Mouse (Mus musculus): ENCODE results near the gene Pogk. TPM values are rescaled to one million over a fixed set of nuclear protein-coding genes. Genes with fewer than 3 reads are reported as not detected.

Gene Pogk
- polyA plus RNA-seq, 1 experiment from 2014 or later, result 0.89 TPM

DNA sequence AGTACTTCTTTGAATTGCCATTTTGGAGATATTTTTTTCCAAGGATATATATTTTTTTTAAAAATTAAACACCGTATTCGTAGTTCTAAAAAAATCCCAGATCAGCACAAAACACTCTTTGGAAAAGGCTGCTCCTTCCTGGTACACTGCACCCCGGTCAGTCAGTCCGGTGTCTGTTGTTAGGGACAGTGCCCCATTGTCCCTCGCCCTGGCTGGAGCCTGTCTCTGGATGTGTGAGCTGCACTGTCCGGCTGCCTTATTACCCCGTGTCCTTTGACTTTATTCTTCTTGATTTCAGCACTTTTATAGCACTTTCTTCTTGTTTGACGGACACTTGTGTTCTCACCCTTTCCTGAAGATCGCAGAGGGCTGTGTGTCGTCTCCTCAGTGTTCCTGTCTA, 25.0 kb downstream of the Pogk start:
- H3K9ac ChIP-seq (ENCODE audit: low read depth, low read length), result no peak overlapping the region
- H3K4me3 ChIP-seq (ENCODE audit: low read depth, low read length), result no peak overlapping the region
- H3K9me3 ChIP-seq (replicated peaks; ENCODE audit: control insufficient read depth, low read length), result no peaks in the 10 kb centered on the region
- no peaks in the 10 kb centered on the region for H3K27me3 ChIP-seq (ENCODE audit: control insufficient read depth, insufficient read depth, low read depth, low read length)
- H3K4me1 ChIP-seq (ENCODE audit: control insufficient read depth, low read depth, low read length), result peaks cover 10% of the 10 kb centered on the region
- H3K36me3 ChIP-seq (ENCODE audit: control insufficient read depth, insufficient read depth), result peaks cover 20% of the 10 kb centered on the region
- ATAC-seq (ENCODE audit: low read depth), result no peak
- H3K27ac ChIP-seq (ENCODE audit: low read length), result no peak overlapping the region
- WGBS (ENCODE audit: insufficient replicate concordance), result 88% methylated on average over 10 of the region's 10 CpGs
- H3K4me2 ChIP-seq (ENCODE audit: low read depth, low read length), result no peak overlapping the region

DNA sequence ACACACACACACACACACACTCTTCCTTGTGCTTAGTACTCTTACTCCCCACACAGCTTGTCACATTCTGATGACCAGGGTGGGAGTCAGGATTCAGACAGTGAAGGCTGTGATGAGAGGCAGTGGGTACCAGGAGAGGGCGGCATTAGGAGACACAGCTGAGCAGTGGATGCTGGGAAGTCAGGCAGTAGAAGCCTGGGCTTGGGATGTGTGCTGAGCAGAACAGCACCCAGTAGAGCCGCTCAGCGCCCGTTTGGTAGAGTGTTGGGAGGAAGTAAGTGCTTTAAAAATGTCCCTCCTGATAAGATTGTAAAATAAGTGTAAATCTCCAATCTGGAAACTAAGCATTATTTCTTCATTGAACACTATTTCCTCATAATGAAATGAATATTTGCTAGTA, 27.0 kb downstream of the Pogk start:
- Histone ChIP-seq H3K9me3 (replicated peaks; ENCODE audit: control insufficient read depth, low read length) (no peaks in the 10 kb centered on the region), H3K4me2 (ENCODE audit: low read depth, low read length) (no peak overlapping the region), H3K27me3 (ENCODE audit: control insufficient read depth, insufficient read depth, low read depth, low read length) (no peaks in the 10 kb centered on the region), H3K9ac (ENCODE audit: low read depth, low read length) (no peak overlapping the region), H3K4me1 (ENCODE audit: control insufficient read depth, low read depth, low read length) (peaks cover 14% of the 10 kb centered on the region), H3K4me3 (ENCODE audit: low read depth, low read length) (no peak overlapping the region), H3K27ac (ENCODE audit: low read length) (no peak overlapping the region), H3K36me3 (ENCODE audit: control insufficient read depth, insufficient read depth) (peaks cover 8% of the 10 kb centered on the region)
- no peak for ATAC-seq (ENCODE audit: low read depth)
- 74% methylated on average over 4 of the region's 4 CpGs for WGBS (ENCODE audit: insufficient replicate concordance)

DNA sequence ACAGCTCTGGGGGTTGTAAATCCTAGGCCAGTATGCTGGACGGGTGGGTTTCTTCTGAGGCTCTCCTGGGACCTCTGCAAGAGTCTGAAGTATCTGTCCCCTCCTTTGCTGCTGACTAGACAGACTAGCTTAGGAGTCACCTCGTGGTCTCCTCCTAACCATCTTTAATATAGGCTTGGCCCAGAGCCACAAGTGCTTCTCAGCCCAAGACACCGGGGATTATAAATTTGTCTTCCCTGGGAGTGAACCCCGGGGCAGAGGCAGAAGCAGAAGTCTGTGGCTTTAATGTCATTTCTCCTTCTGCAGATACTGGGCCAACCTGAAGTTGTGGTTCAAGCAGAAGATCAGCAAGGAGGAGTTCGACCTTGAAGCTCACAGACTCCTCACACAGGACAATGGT, 27.8 kb downstream of the Pogk start:
- no peaks in the 10 kb centered on the region for H3K9me3 ChIP-seq (replicated peaks; ENCODE audit: control insufficient read depth, low read length)
- H3K4me2 ChIP-seq (ENCODE audit: low read depth, low read length), result no peak overlapping the region
- H3K27ac ChIP-seq (ENCODE audit: low read length), result no peak overlapping the region
- H3K9ac ChIP-seq (ENCODE audit: low read depth, low read length), result no peak overlapping the region
- H3K36me3 ChIP-seq (ENCODE audit: control insufficient read depth, insufficient read depth), result peaks cover 8% of the 10 kb centered on the region
- H3K4me1 ChIP-seq (ENCODE audit: control insufficient read depth, low read depth, low read length), result peaks cover 14% of the 10 kb centered on the region
- H3K27me3 ChIP-seq (ENCODE audit: control insufficient read depth, insufficient read depth, low read depth, low read length), result no peaks in the 10 kb centered on the region
- no peak overlapping the region for H3K4me3 ChIP-seq (ENCODE audit: low read depth, low read length)
- no peak for ATAC-seq (ENCODE audit: low read depth)
- 34% methylated on average over 5 of the region's 5 CpGs for WGBS (ENCODE audit: insufficient replicate concordance)

DNA sequence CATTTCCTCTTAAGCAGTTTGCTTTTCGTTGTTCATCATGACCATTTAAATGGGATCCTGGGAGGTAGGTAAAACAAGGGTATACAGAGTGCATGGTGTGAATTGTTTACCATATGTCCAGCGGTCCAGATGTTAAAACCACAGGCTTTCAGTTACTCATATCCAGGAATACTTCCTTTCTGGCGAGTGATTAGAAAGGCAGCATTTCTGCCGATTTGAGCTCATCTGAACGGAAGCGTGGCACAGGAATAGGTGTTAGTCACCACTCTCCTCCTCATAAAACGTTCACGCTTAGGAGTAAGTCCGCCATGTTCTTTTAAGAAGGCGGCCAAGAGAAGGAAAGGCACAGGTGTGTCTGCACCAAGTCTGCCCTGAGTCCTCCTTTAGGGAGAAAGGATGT, 28.3 kb downstream of the Pogk start:
- no peak for ATAC-seq (ENCODE audit: low read depth)
- Histone ChIP-seq H3K4me3 (ENCODE audit: low read depth, low read length) (no peak overlapping the region), H3K9ac (ENCODE audit: low read depth, low read length) (no peak overlapping the region; the same call in 1 of the 2 replicates), H3K27me3 (ENCODE audit: control insufficient read depth, insufficient read depth, low read depth, low read length) (no peaks in the 10 kb centered on the region), H3K4me1 (ENCODE audit: control insufficient read depth, low read depth, low read length) (peaks cover 14% of the 10 kb centered on the region), H3K9me3 (replicated peaks; ENCODE audit: control insufficient read depth, low read length) (no peaks in the 10 kb centered on the region), H3K27ac (ENCODE audit: low read length) (no peak overlapping the region), H3K36me3 (ENCODE audit: control insufficient read depth, insufficient read depth) (peaks cover 8% of the 10 kb centered on the region), H3K4me2 (ENCODE audit: low read depth, low read length) (peak overlapping the region; percentile 88; the same call in 1 of the 2 replicates)
- 50% methylated on average over 10 of the region's 10 CpGs for WGBS (ENCODE audit: insufficient replicate concordance)

DNA sequence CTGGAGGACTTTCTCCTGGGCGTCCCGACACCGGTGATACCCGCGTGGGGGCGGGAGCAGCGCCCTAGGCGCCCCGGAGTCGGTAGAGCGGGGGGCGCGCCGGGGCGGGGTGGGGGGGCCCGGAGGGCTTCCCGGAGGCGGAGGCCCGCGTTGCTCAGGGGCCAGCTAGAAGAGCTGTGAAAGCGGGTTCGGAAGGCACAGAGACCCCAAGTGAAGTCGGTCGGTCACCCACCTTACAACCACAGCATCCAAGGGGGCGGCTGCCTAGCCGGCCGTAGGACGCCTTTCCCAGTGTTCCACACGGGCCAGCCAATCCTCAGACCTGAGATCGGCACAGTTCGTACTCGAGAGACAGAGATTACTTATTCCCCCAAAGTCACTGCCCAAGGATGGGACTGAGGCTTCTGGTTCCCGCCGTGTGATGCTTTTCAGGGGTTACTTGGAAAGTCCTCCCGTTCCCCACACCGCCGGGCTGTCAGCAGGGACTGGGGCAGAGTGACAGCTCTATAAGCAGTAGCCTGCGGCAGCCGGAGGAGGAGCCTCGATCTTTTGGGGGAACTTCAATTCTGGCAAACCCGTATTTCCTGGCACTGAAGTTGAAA, 29.9 kb downstream of the Pogk start:
- Histone ChIP-seq H3K9me3 (replicated peaks; ENCODE audit: control insufficient read depth, low read length) (no peaks in the 10 kb centered on the region), H3K4me3 (ENCODE audit: low read depth, low read length) (peak overlapping the region; percentile 91), H3K4me2 (ENCODE audit: low read depth, low read length) (peak overlapping the region; percentile 88), H3K27me3 (ENCODE audit: control insufficient read depth, insufficient read depth, low read depth, low read length) (no peaks in the 10 kb centered on the region), H3K9ac (ENCODE audit: low read depth, low read length) (peak overlapping the region; percentile 94), H3K27ac (ENCODE audit: low read length) (peak overlapping the region; percentile 88), H3K4me1 (ENCODE audit: control insufficient read depth, low read depth, low read length) (peaks cover 14% of the 10 kb centered on the region), H3K36me3 (ENCODE audit: control insufficient read depth, insufficient read depth) (peaks cover 6% of the 10 kb centered on the region)
- under 1% methylated on average over 32 of the region's 41 CpGs for WGBS (ENCODE audit: insufficient replicate concordance)
- ATAC-seq (ENCODE audit: low read depth), result peak; percentile 22

DNA sequence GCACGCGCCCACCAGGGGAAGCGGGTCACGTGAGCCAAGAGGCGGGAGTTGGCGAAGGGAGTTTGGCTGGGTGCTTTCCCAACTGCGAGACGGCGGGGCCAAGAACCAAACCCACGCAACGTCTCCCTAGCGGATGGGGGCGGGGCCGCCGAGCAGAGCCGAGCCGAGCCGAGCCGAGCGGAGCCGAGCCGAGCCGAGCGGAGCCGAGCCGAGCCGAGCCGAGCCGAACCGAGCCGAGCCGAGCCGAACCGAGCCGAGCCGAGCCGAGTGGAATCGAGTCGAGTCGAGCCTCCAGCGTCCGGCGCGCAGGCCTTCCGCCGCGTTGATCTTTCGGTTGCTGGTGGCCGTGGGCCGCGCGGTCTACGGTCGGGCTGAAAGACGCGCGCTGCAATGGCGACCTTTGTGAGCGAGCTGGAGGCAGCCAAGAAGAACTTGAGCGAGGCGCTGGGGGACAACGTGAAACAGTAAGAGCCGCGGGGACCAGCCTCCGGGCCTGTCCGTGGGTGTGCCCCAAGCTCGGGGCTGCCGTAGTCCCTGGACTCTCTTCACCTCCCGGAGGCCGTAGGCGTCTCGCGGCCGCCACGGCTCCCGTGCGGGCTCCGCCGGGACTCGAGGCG, 30.5 kb downstream of the Pogk start, which contains the start of gene Tada1:
Gene Tada1, plus strand, starts transcription at position 85 of the 617 bp plus-strand sequence.
- Histone ChIP-seq H3K27ac (ENCODE audit: low read length) (peak within 1 kb of the TSS; percentile 88), H3K9me3 (replicated peaks; ENCODE audit: control insufficient read depth, low read length) (no peaks in the 10 kb centered on the region), H3K27me3 (ENCODE audit: control insufficient read depth, insufficient read depth, low read depth, low read length) (no peaks in the 10 kb centered on the region), H3K36me3 (ENCODE audit: control insufficient read depth, insufficient read depth) (peaks cover 6% of the 10 kb centered on the region; the same call in 1 of the 2 replicates), H3K9ac (ENCODE audit: low read depth, low read length) (peak within 1 kb of the TSS; percentile 94), H3K4me3 (ENCODE audit: low read depth, low read length) (peak within 1 kb of the TSS; percentile 91), H3K4me1 (ENCODE audit: control insufficient read depth, low read depth, low read length) (peaks cover 14% of the 10 kb centered on the region), H3K4me2 (ENCODE audit: low read depth, low read length) (peak within 1 kb of the TSS; percentile 88)
- under 1% methylated on average over 79 of the region's 81 CpGs for WGBS (ENCODE audit: insufficient replicate concordance)
- peak; percentile 85 for ATAC-seq (ENCODE audit: low read depth)

DNA sequence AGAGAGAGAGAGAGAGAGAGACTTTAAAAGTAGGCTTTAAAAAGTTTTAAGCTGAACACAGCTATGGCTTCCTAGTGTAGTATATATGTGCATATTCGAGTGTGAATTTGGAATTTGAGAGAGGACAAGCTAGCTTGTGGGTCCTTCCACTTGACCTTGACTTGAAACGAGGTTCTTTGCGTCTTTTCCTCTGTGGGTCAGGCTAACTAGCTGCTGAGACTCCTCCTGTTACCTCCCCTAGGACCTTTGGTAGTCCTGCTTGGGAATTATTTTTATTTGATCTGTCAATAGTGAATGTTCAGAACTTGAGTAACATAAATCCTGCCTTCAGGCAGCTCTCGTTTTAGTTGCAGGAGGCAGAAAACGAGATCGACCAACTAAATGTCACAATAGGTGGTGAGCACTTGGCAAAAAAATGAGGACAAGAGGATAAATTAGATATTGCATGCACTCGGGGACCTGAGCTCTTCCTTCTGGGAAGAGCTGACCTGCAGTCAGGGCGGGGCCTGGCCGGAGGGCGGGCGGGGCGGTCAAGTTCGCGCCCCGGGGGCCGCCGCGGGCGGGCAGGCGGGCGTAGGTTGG, 31.1 kb downstream of the Pogk start:
- WGBS (ENCODE audit: insufficient replicate concordance), result 6% methylated on average over 21 of the region's 21 CpGs
- no peak for ATAC-seq (ENCODE audit: low read depth)
- Histone ChIP-seq H3K4me2 (ENCODE audit: low read depth, low read length) (peak overlapping the region; percentile 88), H3K27me3 (ENCODE audit: control insufficient read depth, insufficient read depth, low read depth, low read length) (no peaks in the 10 kb centered on the region), H3K36me3 (ENCODE audit: control insufficient read depth, insufficient read depth) (peaks cover 6% of the 10 kb centered on the region; the same call in 1 of the 2 replicates), H3K4me3 (ENCODE audit: low read depth, low read length) (peak overlapping the region; percentile 91), H3K4me1 (ENCODE audit: control insufficient read depth, low read depth, low read length) (peaks cover 14% of the 10 kb centered on the region), H3K27ac (ENCODE audit: low read length) (peak overlapping the region; percentile 80), H3K9me3 (replicated peaks; ENCODE audit: control insufficient read depth, low read length) (no peaks in the 10 kb centered on the region), H3K9ac (ENCODE audit: low read depth, low read length) (peak overlapping the region; percentile 94)

DNA sequence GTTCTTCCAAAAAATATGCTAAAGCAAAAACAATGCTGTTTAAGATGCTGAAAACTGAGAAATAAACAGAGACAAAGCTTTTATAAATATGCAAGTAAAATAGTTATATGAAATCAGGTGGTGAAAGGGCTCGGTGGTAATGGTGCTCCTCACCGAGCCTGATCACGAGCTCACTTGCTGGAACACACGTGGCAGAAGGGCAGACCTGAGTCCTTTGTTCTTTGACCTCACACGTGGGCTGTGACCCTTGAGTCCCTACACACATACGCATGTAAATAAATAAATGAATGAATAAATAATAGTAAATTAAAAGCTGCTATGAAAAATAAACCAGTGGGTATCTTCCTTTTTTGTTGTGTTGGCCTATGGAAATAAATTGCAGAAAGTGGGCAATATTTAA, 32.5 kb downstream of the Pogk start:
- H3K9ac ChIP-seq (ENCODE audit: low read depth, low read length), result no peak overlapping the region
- WGBS (ENCODE audit: insufficient replicate concordance), result 62% methylated on average over 6 of the region's 6 CpGs
- no peak overlapping the region for H3K4me2 ChIP-seq (ENCODE audit: low read depth, low read length)
- H3K4me1 ChIP-seq (ENCODE audit: control insufficient read depth, low read depth, low read length), result peaks cover 14% of the 10 kb centered on the region
- no peak overlapping the region for H3K4me3 ChIP-seq (ENCODE audit: low read depth, low read length)
- no peak for ATAC-seq (ENCODE audit: low read depth)
- H3K27ac ChIP-seq (ENCODE audit: low read length), result no peak overlapping the region
- H3K9me3 ChIP-seq (replicated peaks; ENCODE audit: control insufficient read depth, low read length), result no peaks in the 10 kb centered on the region
- no peaks in the 10 kb centered on the region for H3K36me3 ChIP-seq (ENCODE audit: control insufficient read depth, insufficient read depth)
- no peaks in the 10 kb centered on the region for H3K27me3 ChIP-seq (ENCODE audit: control insufficient read depth, insufficient read depth, low read depth, low read length)

DNA sequence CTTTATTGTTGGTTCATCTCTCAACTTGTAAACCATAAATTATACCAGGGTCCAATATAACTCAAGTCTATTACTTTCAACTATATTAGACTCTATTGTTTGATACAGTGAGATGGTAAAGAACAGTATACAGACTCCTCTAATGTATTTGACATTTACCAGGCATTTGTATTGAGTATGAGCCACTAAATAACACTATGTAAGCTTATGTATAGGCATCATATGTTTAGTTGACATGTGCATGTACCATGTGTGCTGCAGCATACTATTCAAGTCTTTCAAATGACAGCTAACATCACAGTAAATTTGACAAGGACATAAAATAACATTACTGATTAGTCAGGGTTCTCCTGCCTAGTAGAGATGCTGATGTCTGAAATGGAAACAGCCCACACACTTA, 46.5 kb downstream of the Pogk start:
- ATAC-seq (ENCODE audit: low read depth), result no peak
- H3K36me3 ChIP-seq (ENCODE audit: control insufficient read depth, insufficient read depth), result no peaks in the 10 kb centered on the region

More for the DNA sequence above, 46.5 kb downstream of the Pogk start:
- H3K4me1 ChIP-seq (ENCODE audit: control insufficient read depth, low read depth, low read length), result no peaks in the 10 kb centered on the region
- H3K9ac ChIP-seq (ENCODE audit: low read depth, low read length), result no peak overlapping the region
- no peaks in the 10 kb centered on the region for H3K9me3 ChIP-seq (replicated peaks; ENCODE audit: control insufficient read depth, low read length)
- H3K4me3 ChIP-seq (ENCODE audit: low read depth, low read length), result no peak overlapping the region
- no peak overlapping the region for H3K4me2 ChIP-seq (ENCODE audit: low read depth, low read length)
- no peaks in the 10 kb centered on the region for H3K27me3 ChIP-seq (ENCODE audit: control insufficient read depth, insufficient read depth, low read depth, low read length)
- H3K27ac ChIP-seq (ENCODE audit: low read length), result no peak overlapping the region
